Mouse (Mus musculus) layer of hippocampus, postnatal 25 days (tissue): ENCODE measurements around the gene Fam57b. TPM values are rescaled to one million over a fixed set of nuclear protein-coding genes. Genes with fewer than 3 reads are reported as not detected.

Experiments
- DNase-seq, 2 experiments: peaks; one replicate each; pipeline ENCODE4 v3.0.0; 2022; ENCODE audit warnings: mixed read lengths in 2 of 2, low spot score in 1 of 2; ENCODE audit errors: extremely low spot score in 1 of 2
- total RNA-seq, 2 experiments: library from RNA; stranded (reverse); gene quantifications; 2 replicates each; pipeline ENCODE4 v1.2.3; 2021

The Fam57b gene
- total RNA-seq: 10 to 100 TPM; 80.3 to 95.6 TPM

- no peak for DNase-seq
These were observed at the start of gene Fam57b for GRCm38 (mm10) chr7:126797411-126798126. Gene Fam57b, plus strand, starts transcription at chr7:126797668.

GRCm38 (mm10) chr7:126748824-126749223 is 48.6 kb upstream of the Fam57b start:
- DNase-seq: no peak

- DNase-seq: no peak
These were observed 47.7 kb upstream of the Fam57b start for GRCm38 (mm10) chr7:126749582-126750343.

- peak; percentile 51 to 66 for DNase-seq
These were observed 42.6 kb upstream of the Fam57b start for GRCm38 (mm10) chr7:126754866-126755265.

- DNase-seq: no peak
These were observed 38.9 kb upstream of the Fam57b start for GRCm38 (mm10) chr7:126758539-126758938.

GRCm38 (mm10) chr7:126759050-126759671 is 38.3 kb upstream of the Fam57b start, which contains the start of gene Mapk3:
Gene Mapk3, plus strand, starts transcription at chr7:126759601.
- peak; percentile 68 to 69 for DNase-seq

- no peak for DNase-seq
These were observed 37.6 kb upstream of the Fam57b start for GRCm38 (mm10) chr7:126759672-126760390.

- no peak for DNase-seq
These were observed 37.1 kb upstream of the Fam57b start for GRCm38 (mm10) chr7:126760391-126760802.

- no peak for DNase-seq
These were observed 36.5 kb upstream of the Fam57b start for GRCm38 (mm10) chr7:126760956-126761355.

- no peak for DNase-seq
These were observed 35.9 kb upstream of the Fam57b start for GRCm38 (mm10) chr7:126761529-126762067.

GRCm38 (mm10) chr7:126762471-126763008 is 34.9 kb upstream of the Fam57b start:
- DNase-seq: peak in 1 of 2 experiments; percentile 40

GRCm38 (mm10) chr7:126765540-126765939 is 31.9 kb upstream of the Fam57b start:
- DNase-seq: no peak

- no peak for DNase-seq
These were observed 31.3 kb upstream of the Fam57b start, which contains the start of gene Gdpd3 for GRCm38 (mm10) chr7:126766201-126766600. Gene Gdpd3, plus strand, starts transcription at chr7:126766334.

GRCm38 (mm10) chr7:126767001-126767400 is 30.5 kb upstream of the Fam57b start:
- no peak for DNase-seq

- DNase-seq: no peak
These were observed 26.7 kb upstream of the Fam57b start for GRCm38 (mm10) chr7:126770784-126771183.

GRCm38 (mm10) chr7:126773351-126773750 is 24.1 kb upstream of the Fam57b start:
- DNase-seq: no peak

GRCm38 (mm10) chr7:126774463-126774862 is 23.0 kb upstream of the Fam57b start:
- DNase-seq: no peak

GRCm38 (mm10) chr7:126775185-126775977 is 22.1 kb upstream of the Fam57b start:
- DNase-seq: no peak

- no peak for DNase-seq
These were observed 21.6 kb upstream of the Fam57b start for GRCm38 (mm10) chr7:126775978-126776234.
